Comparison of ENCODE assay signal across 13 mouse cellular contexts in genomic region chr7:77095153-77095552, GRCm38 (mm10).
"Had no signal": no experiment of that assay in that cellular context is flagged by ENCODE, and none has a peak within 500 bp of the region (broad histone marks: within the 10 kb centered on the region; RNA-seq: fewer than 3 reads in every experiment).

No protein-coding gene starts in this region.

- H3K4me3 ChIP-seq: lung, embryonic 15.5 days had no signal

- H3K9me3 ChIP-seq: lung, embryonic 15.5 days had no signal

- H3K27me3 ChIP-seq: lung, embryonic 15.5 days had no signal

- DNase-seq: kidney, adult 18-20 months; kidney, adult 9 months; kidney, postnatal 14 days; kidney, postnatal 4 days; lung, adult 18-20 months; lung, postnatal 10 days; lung, postnatal 4 days; midbrain, embryonic 14.5 days; thymus, adult 18-20 months; thymus, postnatal 4 days had no signal

- H3K27ac ChIP-seq: liver, embryonic 14.5 days; lung, embryonic 15.5 days had no signal

- ATAC-seq: intestine, embryonic 16.5 days had no signal

- H3K36me3 ChIP-seq: lung, embryonic 15.5 days had no signal

- H3K4me1 ChIP-seq: lung, embryonic 15.5 days had no signal
